Mouse (Mus musculus) hindbrain, embryonic 13.5 days (tissue): ENCODE measurements around the gene Zc3h10. TPM values are rescaled to one million over a fixed set of nuclear protein-coding genes. Genes with fewer than 3 reads are reported as not detected.
"Not testable (repeated sequence)": the region's sequence is repeated elsewhere in the genome, so short reads cannot be mapped to it uniquely, and the experiment has no call there.

Experiments used
- ATAC-seq: fragments of 200-750 bp; cut with Nextera tagmentation; 2 replicates; pipeline ENCODE4 v1.8.0; 2017; ENCODE audit warnings: moderate TSS enrichment; ENCODE audit not compliant: low FRiP score
- H3K27ac ChIP-seq: fragments of 300-500 bp; sonication (generic); 2 replicates; pipeline ENCODE4 v1.5.1; 2015; ENCODE audit warnings: inconsistent platforms, mild to moderate bottlenecking, moderate library complexity
- H3K27me3 ChIP-seq: fragments of 300-500 bp; sonication (generic); 2 replicates; pipeline ENCODE4 v1.6.1; 2015; ENCODE audit warnings: mild to moderate bottlenecking, inconsistent platforms
- H3K36me3 ChIP-seq: fragments of 300-500 bp; sonication (generic); 2 replicates; pipeline ENCODE4 v1.6.1; 2015; ENCODE audit warnings: mild to moderate bottlenecking, inconsistent platforms
- H3K4me1 ChIP-seq: fragments of 300-500 bp; sonication (generic); replicated peaks from 2 replicates; pipeline ENCODE4 v1.6.1; 2015; ENCODE audit warnings: inconsistent platforms
- H3K4me2 ChIP-seq: fragments of 300-500 bp; sonication (generic); 2 replicates; pipeline ENCODE4 v1.6.1; 2015; ENCODE audit warnings: inconsistent platforms, mild to moderate bottlenecking, moderate library complexity
- H3K4me3 ChIP-seq: fragments of 300-500 bp; sonication (generic); 2 replicates; pipeline ENCODE4 v1.5.1; 2015; ENCODE audit warnings: mild to moderate bottlenecking, inconsistent platforms
- H3K9ac ChIP-seq: fragments of 300-500 bp; sonication (generic); 2 replicates; pipeline ENCODE4 v1.6.1; 2015; ENCODE audit warnings: mild to moderate bottlenecking, inconsistent platforms
- H3K9me3 ChIP-seq: fragments of 300-500 bp; sonication (generic); 2 replicates; pipeline ENCODE4 v1.6.1; 2016; ENCODE audit warnings: inconsistent platforms
- WGBS: fragments of 180-500 bp; shearing (Covaris S2); methylation state at CpG from one replicate; pipeline ENCODE4 v1.1.7; 2015; 5-methylcytosine and 5-hydroxymethylcytosine counted together
- polyA plus RNA-seq: library from polyadenylated mRNA; unstranded; fragments of >200 nt; fragmentation: Nextera tagmentation; extraction: Ambion mirVana; gene quantifications from 2 replicates; pipeline ENCODE4 v1.2.1, GENCODE M21; 2015

Zc3h10 gene
- polyA plus RNA-seq, 1 experiment from 2014 or later, result 20.9 TPM

- Histone ChIP-seq H3K27ac (peak within 1 kb of the TSS; percentile 97), H3K4me3 (peak within 1 kb of the TSS; percentile 76), H3K9me3 (no peaks in the 10 kb centered on the region), H3K9ac (peak within 1 kb of the TSS; percentile 93), H3K36me3 (peaks cover 16% of the 10 kb centered on the region), H3K27me3 (no peaks in the 10 kb centered on the region), H3K4me2 (peak within 1 kb of the TSS; percentile 85), H3K4me1 (peaks cover 21% of the 10 kb centered on the region)
- under 1% methylated on average over 31 of the region's 31 CpGs for WGBS
- peak; percentile 91 for ATAC-seq
Measured at GRCm38 (mm10) chr10:128548947-128549681, 1.5 kb upstream of the Zc3h10 start, which contains the start of gene Rpl41. Rpl41 (minus strand) TSS chr10:128549305.

- Histone ChIP-seq H3K27ac (peak overlapping the region; percentile 97), H3K4me1 (peaks cover 30% of the 10 kb centered on the region), H3K4me2 (peak overlapping the region; percentile 85), H3K4me3 (peak overlapping the region; percentile 76), H3K36me3 (peaks cover 25% of the 10 kb centered on the region), H3K9ac (peak overlapping the region; percentile 93)
- WGBS, result under 1% methylated on average over 30 of the region's 30 CpGs
- not testable (repeated sequence) for ATAC-seq, H3K27me3 ChIP-seq, H3K9me3 ChIP-seq
Measured at GRCm38 (mm10) chr10:128548051-128548791, 647 bp upstream of the Zc3h10 start.

GRCm38 (mm10) chr10:128546787-128547186, 787 bp downstream of the Zc3h10 start:
- H3K4me1 ChIP-seq, result peaks cover 32% of the 10 kb centered on the region
- peak overlapping the region; percentile 85 for H3K4me2 ChIP-seq
- peaks cover 38% of the 10 kb centered on the region for H3K36me3 ChIP-seq
- peak overlapping the region; percentile 76 for H3K4me3 ChIP-seq
- ATAC-seq, result no peak
- no peaks in the 10 kb centered on the region for H3K27me3 ChIP-seq
- peak overlapping the region; percentile 97 for H3K27ac ChIP-seq
- H3K9me3 ChIP-seq, result no peaks in the 10 kb centered on the region
- peak overlapping the region; percentile 79 for H3K9ac ChIP-seq
- 24% methylated on average over 7 of the region's 7 CpGs for WGBS

GRCm38 (mm10) chr10:128546361-128546760, 1.2 kb downstream of the Zc3h10 start:
- peak overlapping the region; percentile 79 for H3K9ac ChIP-seq
- no peaks in the 10 kb centered on the region for H3K27me3 ChIP-seq
- H3K36me3 ChIP-seq, result peaks cover 41% of the 10 kb centered on the region
- no peak for ATAC-seq
- peak overlapping the region; percentile 76 for H3K4me3 ChIP-seq
- peaks cover 32% of the 10 kb centered on the region for H3K4me1 ChIP-seq
- peak overlapping the region; percentile 85 for H3K4me2 ChIP-seq
- H3K27ac ChIP-seq, result peak overlapping the region; percentile 97; the same call in 1 of the 2 replicates
- H3K9me3 ChIP-seq, result no peaks in the 10 kb centered on the region
- WGBS, result 16% methylated on average over 4 of the region's 4 CpGs

GRCm38 (mm10) chr10:128545570-128545898, 2.0 kb downstream of the Zc3h10 start:
- Histone ChIP-seq H3K4me2 (no peak overlapping the region), H3K27ac (no peak overlapping the region), H3K9me3 (no peaks in the 10 kb centered on the region), H3K36me3 (peaks cover 46% of the 10 kb centered on the region), H3K4me1 (peaks cover 32% of the 10 kb centered on the region), H3K9ac (no peak overlapping the region), H3K4me3 (no peak overlapping the region), H3K27me3 (no peaks in the 10 kb centered on the region)
- ATAC-seq, result no peak
- 94% methylated on average over 3 of the region's 3 CpGs for WGBS

GRCm38 (mm10) chr10:128544674-128545569, 2.7 kb downstream of the Zc3h10 start:
- Histone ChIP-seq H3K27ac (no peak overlapping the region), H3K27me3 (no peaks in the 10 kb centered on the region), H3K4me2 (no peak overlapping the region), H3K36me3 (peaks cover 46% of the 10 kb centered on the region), H3K9ac (no peak overlapping the region), H3K9me3 (no peaks in the 10 kb centered on the region), H3K4me1 (peaks cover 32% of the 10 kb centered on the region), H3K4me3 (no peak overlapping the region)
- 97% methylated on average over 37 of the region's 37 CpGs for WGBS
- ATAC-seq, result no peak

- Histone ChIP-seq H3K9me3 (no peaks in the 10 kb centered on the region), H3K4me3 (no peak overlapping the region), H3K36me3 (peaks cover 46% of the 10 kb centered on the region), H3K4me2 (no peak overlapping the region), H3K27me3 (no peaks in the 10 kb centered on the region), H3K27ac (no peak overlapping the region), H3K4me1 (peaks cover 28% of the 10 kb centered on the region), H3K9ac (no peak overlapping the region)
- no peak for ATAC-seq
- 98% methylated on average over 15 of the region's 15 CpGs for WGBS
Measured at GRCm38 (mm10) chr10:128544151-128544657, 3.4 kb downstream of the Zc3h10 start.

- no peak overlapping the region for H3K4me3 ChIP-seq
- ATAC-seq, result no peak
- H3K27me3 ChIP-seq, result no peaks in the 10 kb centered on the region
Measured at GRCm38 (mm10) chr10:128543100-128543499, 4.5 kb downstream of the Zc3h10 start.

GRCm38 (mm10) chr10:128538340-128538870, 9.2 kb downstream of the Zc3h10 start:
- 56% methylated on average over 1 of the region's 1 CpGs for WGBS
- no peak overlapping the region for H3K4me2 ChIP-seq
- H3K36me3 ChIP-seq, result peaks cover 23% of the 10 kb centered on the region
- H3K4me3 ChIP-seq, result no peak overlapping the region
- H3K9ac ChIP-seq, result no peak overlapping the region
- H3K9me3 ChIP-seq, result no peaks in the 10 kb centered on the region
- H3K27me3 ChIP-seq, result no peaks in the 10 kb centered on the region
- no peak overlapping the region for H3K27ac ChIP-seq
- no peak for ATAC-seq
- peaks cover 7% of the 10 kb centered on the region; the same call in 1 of the 2 replicates for H3K4me1 ChIP-seq

More at GRCm38 (mm10) chr10:128543100-128543499, 4.5 kb downstream of the Zc3h10 start:
- Histone ChIP-seq H3K36me3 (peaks cover 46% of the 10 kb centered on the region), H3K9ac (no peak overlapping the region), H3K4me1 (peaks cover 28% of the 10 kb centered on the region), H3K4me2 (no peak overlapping the region), H3K9me3 (no peaks in the 10 kb centered on the region), H3K27ac (no peak overlapping the region)
- WGBS, result 76% methylated on average over 2 of the region's 2 CpGs

- H3K27me3 ChIP-seq, result no peaks in the 10 kb centered on the region
- H3K36me3 ChIP-seq, result peaks cover 6% of the 10 kb centered on the region; the same call in 1 of the 2 replicates
- no peak overlapping the region for H3K4me3 ChIP-seq
- H3K27ac ChIP-seq, result no peak overlapping the region
- no peaks in the 10 kb centered on the region for H3K9me3 ChIP-seq
- no peak overlapping the region for H3K9ac ChIP-seq
- H3K4me2 ChIP-seq, result peak overlapping the region; percentile 40
- WGBS, result 18% methylated on average over 18 of the region's 18 CpGs
- 0 out of 2 replicates have a peak, but pooled peaks cover 3% of the 10 kb centered on the region for H3K4me1 ChIP-seq
- ATAC-seq, result peak; percentile 77
Measured at GRCm38 (mm10) chr10:128536266-128536940, 11.2 kb downstream of the Zc3h10 start.

- ATAC-seq, result no peak
Measured at GRCm38 (mm10) chr10:128535624-128536265, 11.8 kb downstream of the Zc3h10 start.

More at GRCm38 (mm10) chr10:128535624-128536265, 11.8 kb downstream of the Zc3h10 start:
- H3K36me3 ChIP-seq, result no peaks in the 10 kb centered on the region
- H3K9ac ChIP-seq, result no peak overlapping the region
- H3K4me2 ChIP-seq, result peak overlapping the region; percentile 40
- no peaks in the 10 kb centered on the region for H3K27me3 ChIP-seq
- WGBS, result 76% methylated on average over 4 of the region's 4 CpGs
- no peak overlapping the region for H3K27ac ChIP-seq
- no peak overlapping the region for H3K4me3 ChIP-seq
- H3K4me1 ChIP-seq, result 0 out of 2 replicates have a peak, but pooled peaks cover 3% of the 10 kb centered on the region
- no peaks in the 10 kb centered on the region for H3K9me3 ChIP-seq
